Mouse (Mus musculus) liver, adult 2 months (tissue): ENCODE results near the gene Lrrc15. TPM values are rescaled to one million over a fixed set of nuclear protein-coding genes. Genes with fewer than 3 reads are reported as not detected.

Experiments used
- DNase-seq: peaks from one replicate; pipeline ENCODE4 v3.0.0-alpha.2; 2011; ENCODE audit warnings: low read depth, low spot score; ENCODE audit errors: extremely low read depth
- H3K27ac ChIP-seq: fragments of 200-500 bp; replicated peaks from 2 replicates; pipeline ENCODE4 v1.5.1; 2012; ENCODE audit warnings: low read depth, mild to moderate bottlenecking, control low read depth, inconsistent platforms, low read length; ENCODE audit not compliant: insufficient read depth
- H3K27me3 ChIP-seq: fragments of 200-500 bp; 2 replicates; pipeline ENCODE4 v1.6.1; 2012; ENCODE audit warnings: mild to moderate bottlenecking, moderate library complexity, low read length, inconsistent platforms; ENCODE audit not compliant: control insufficient read depth, insufficient read depth
- H3K36me3 ChIP-seq: fragments of 200-500 bp; 2 replicates; pipeline ENCODE4 v1.6.1; 2012; ENCODE audit warnings: low read length, inconsistent platforms; ENCODE audit not compliant: control insufficient read depth, insufficient read depth
- H3K4me1 ChIP-seq: fragments of 200-500 bp; 2 replicates; pipeline ENCODE4 v1.6.1; 2011; ENCODE audit warnings: low read length; ENCODE audit not compliant: control insufficient read depth, insufficient read depth
- H3K4me3 ChIP-seq: fragments of 200-500 bp; 2 replicates; pipeline ENCODE4 v1.5.1; 2011; ENCODE audit warnings: low read depth, mild to moderate bottlenecking, control low read depth, low read length, moderate library complexity; ENCODE audit not compliant: insufficient read depth
- H3K79me2 ChIP-seq: fragments of 200-500 bp; 2 replicates; pipeline ENCODE4 v1.6.1; 2012; ENCODE audit warnings: inconsistent platforms, mild to moderate bottlenecking, low read length, moderate library complexity; ENCODE audit not compliant: control insufficient read depth, insufficient read depth
- H3K9ac ChIP-seq: fragments of 200-500 bp; 2 replicates; pipeline ENCODE4 v1.6.1; 2012; ENCODE audit warnings: low read depth, mild to moderate bottlenecking, control low read depth, inconsistent platforms, low read length
- CTCF ChIP-seq: fragments of 200-500 bp; IDR thresholded peaks from 2 replicates; pipeline ENCODE4 v1.5.1; 2011; ENCODE audit warnings: low read depth, low read length, control low read depth
- POLR2A ChIP-seq: fragments of 200-500 bp; IDR thresholded peaks from 2 replicates; pipeline ENCODE4 v1.6.1; 2011; ENCODE audit warnings: low read length, control low read depth; ENCODE audit not compliant: insufficient read depth; ENCODE audit errors: extremely low read depth
- WGBS: fragments of 180-500 bp; shearing (Covaris S2); methylation state at CpG from one replicate; pipeline ENCODE4 v1.1.7; 2018; 5-methylcytosine and 5-hydroxymethylcytosine counted together
- polyA plus RNA-seq: library from polyadenylated mRNA; depleted of rRNA; stranded (reverse); fragments of >200 nt; gene quantifications from 2 replicates; pipeline ENCODE4 v1.2.3, GENCODE M21; 2012
- total RNA-seq: library from RNA; depleted of rRNA; stranded (reverse); fragments of >200 nt; gene quantifications from 2 replicates; pipeline ENCODE4 v1.2.3, GENCODE M21; 2014

Gene Lrrc15
- total and polyA plus RNA-seq, 2 experiments, result not detected

DNA sequence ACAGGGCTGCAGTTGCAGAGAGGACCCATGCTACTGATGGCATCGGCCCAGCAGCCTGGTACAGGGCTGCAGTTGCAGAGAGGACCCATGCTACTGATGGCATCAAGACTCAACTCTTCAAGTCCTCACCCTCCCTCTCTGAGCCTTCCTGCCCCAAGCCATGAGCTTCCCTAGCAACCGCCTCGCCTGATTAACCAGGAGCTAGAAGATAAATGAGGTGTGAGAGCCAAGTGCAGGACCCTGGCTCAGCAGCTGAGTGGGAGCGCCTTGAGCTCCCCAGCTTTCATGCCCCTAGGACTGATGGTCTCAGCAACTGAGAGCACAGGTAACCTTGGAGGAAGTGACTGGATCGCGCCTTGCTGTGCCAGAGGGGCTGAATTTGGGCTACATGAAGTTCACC lies 7.4 kb upstream of the Lrrc15 start:
- Histone ChIP-seq H3K79me2 (no peaks in the 10 kb centered on the region), H3K4me1 (no peaks in the 10 kb centered on the region), H3K27me3 (no peaks in the 10 kb centered on the region), H3K4me3 (no peak overlapping the region), H3K9ac (no peak overlapping the region), H3K27ac (no peak overlapping the region), H3K36me3 (no peaks in the 10 kb centered on the region)
- TF ChIP-seq POLR2A (no peak), CTCF (no peak)
- 94% methylated on average over 6 of the region's 6 CpGs for WGBS
- no peak for DNase-seq

DNA sequence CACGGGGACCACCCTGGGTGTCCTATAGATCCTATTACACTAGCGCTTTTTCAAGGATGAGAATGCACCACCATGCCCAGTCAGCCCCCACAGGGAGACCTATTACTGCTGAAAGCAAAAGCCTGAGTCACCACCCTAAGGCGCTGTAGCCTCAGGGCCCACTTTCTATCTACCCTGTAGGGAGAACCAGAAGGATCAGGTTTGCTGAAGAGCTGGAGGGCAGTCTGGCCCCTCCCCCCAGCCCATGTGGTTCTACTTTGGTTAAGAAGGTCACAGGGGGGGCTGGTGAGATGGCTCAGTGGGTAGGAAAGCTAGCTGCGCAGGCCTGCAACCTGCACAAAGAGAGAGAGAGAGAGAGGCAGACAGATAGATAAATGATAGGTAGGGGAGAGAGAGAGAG lies 2.6 kb upstream of the Lrrc15 start:
- Histone ChIP-seq H3K36me3 (no peaks in the 10 kb centered on the region), H3K4me3 (no peak overlapping the region), H3K9ac (no peak overlapping the region), H3K4me1 (peaks cover 3% of the 10 kb centered on the region), H3K79me2 (no peaks in the 10 kb centered on the region), H3K27ac (no peak overlapping the region), H3K27me3 (peaks cover 7% of the 10 kb centered on the region)
- WGBS, result 83% methylated on average over 4 of the region's 4 CpGs
- no peak for TF ChIP-seq POLR2A
- no peak for TF ChIP-seq CTCF
- no peak for DNase-seq

DNA sequence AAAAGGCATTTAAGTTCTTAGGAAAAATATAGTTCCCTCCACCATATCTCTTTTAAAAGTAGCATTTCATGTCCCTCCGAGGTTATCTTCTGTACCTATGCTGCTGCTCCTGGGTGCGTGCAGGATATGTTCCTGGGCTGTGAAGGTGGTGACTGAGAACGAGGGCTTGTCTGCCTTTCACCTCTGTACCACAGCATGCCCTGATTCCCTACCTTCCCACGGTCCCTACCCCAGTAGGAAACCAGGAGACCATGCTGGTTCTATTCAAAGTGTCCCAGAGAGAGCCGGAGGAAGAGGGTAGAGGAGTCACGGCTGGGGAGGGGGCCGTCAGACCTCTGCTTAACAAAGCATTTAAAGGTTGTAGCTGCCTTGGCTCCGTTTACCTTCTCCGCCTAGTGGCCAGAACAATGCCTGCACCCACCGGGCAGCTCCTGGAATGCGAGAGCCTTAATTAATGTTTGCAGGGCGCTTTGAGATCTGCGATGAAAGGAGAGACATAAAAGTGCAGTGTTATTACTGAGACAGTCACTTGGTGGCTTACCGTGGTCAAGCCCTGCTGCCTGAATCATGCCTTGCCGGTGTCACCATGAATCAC lies 784 bp upstream of the Lrrc15 start:
- H3K27ac ChIP-seq, result no peak overlapping the region
- H3K79me2 ChIP-seq, result no peaks in the 10 kb centered on the region
- no peaks in the 10 kb centered on the region for H3K36me3 ChIP-seq
- WGBS, result 2% methylated on average over 15 of the region's 15 CpGs
- peaks cover 3% of the 10 kb centered on the region for H3K4me1 ChIP-seq
- H3K9ac ChIP-seq, result peak overlapping the region; percentile 66; the same call in 1 of the 2 replicates
- no peak overlapping the region for H3K4me3 ChIP-seq
- DNase-seq, result peak; percentile 41
- H3K27me3 ChIP-seq, result peaks cover 7% of the 10 kb centered on the region
- TF ChIP-seq POLR2A, result no peak
- TF ChIP-seq CTCF, result peak; percentile 85

DNA sequence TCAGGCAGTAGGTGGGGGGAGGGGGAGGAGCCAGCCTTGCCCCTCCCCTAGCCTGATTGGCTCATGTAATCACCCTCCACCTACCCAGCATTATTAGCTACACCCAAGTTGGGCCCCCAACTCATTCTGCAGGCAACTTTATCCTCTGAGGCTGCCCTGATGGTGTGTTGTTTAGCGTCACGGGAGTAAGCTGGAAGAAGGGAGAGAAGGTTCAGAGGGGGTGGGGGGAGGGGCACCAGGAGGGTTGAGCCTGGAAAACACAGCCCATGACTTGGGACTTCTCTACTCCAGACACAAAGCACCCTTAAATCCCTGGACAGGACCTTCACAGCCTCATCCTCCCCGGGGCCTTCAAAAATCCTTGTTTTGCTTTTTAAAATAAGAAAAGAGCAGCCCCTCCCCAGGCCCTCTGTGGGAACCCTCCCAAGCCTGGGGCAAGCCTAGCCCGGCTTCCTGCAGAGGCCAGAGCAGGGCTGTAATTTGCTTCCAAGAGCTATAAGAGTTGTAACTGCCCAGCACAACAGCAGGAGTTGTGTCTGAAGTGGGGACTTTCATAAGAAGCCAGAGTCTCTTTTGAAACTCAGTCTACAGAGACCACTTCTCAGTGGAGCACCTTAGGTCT lies 2.3 kb downstream of the Lrrc15 start:
- DNase-seq, result no peak
- Histone ChIP-seq H3K36me3 (no peaks in the 10 kb centered on the region), H3K79me2 (no peaks in the 10 kb centered on the region), H3K9ac (no peak overlapping the region), H3K4me1 (peaks cover 3% of the 10 kb centered on the region), H3K27me3 (peaks cover 7% of the 10 kb centered on the region), H3K4me3 (no peak overlapping the region), H3K27ac (no peak overlapping the region)
- no peak for TF ChIP-seq POLR2A
- no peak for TF ChIP-seq CTCF
- 57% methylated on average over 4 of the region's 4 CpGs for WGBS

DNA sequence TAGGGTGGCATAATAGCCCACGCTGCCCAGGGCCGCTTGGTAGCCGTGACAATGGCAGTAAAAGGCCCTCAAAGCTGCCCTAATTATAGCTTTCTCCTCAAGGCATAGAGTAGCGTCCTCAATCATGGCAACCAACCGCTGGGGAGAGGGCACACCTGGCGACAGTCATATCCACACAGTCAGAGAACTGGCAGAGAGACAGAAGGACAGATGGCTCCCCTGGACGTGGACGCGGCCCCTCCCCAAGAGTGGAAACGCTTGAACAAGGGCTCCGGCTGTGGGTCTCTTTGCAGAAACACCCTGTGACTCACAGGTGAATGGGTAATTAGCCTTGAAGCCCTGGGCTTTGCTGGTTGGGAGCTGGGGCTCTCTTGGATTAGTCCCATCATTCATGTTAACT lies 4.7 kb downstream of the Lrrc15 start:
- 94% methylated on average over 11 of the region's 11 CpGs for WGBS
- Histone ChIP-seq H3K4me3 (no peak overlapping the region), H3K9ac (no peak overlapping the region), H3K4me1 (no peaks in the 10 kb centered on the region; the same call in 1 of the 2 replicates), H3K79me2 (no peaks in the 10 kb centered on the region), H3K36me3 (no peaks in the 10 kb centered on the region), H3K27me3 (peaks cover 7% of the 10 kb centered on the region), H3K27ac (no peak overlapping the region)
- no peak for TF ChIP-seq POLR2A
- TF ChIP-seq CTCF, result no peak
- DNase-seq, result no peak
